ENCODE assay signal across 9 mouse cellular contexts in genomic region chr11:121706521-121707005, GRCm38 (mm10). TPM values are rescaled to one million over a fixed set of nuclear protein-coding genes. Genes with fewer than 3 reads are reported as not detected.
A peak's percentile ranks its signal among the peaks of the same experiment; 100 is the strongest.
DNase-seq lines count a peak whose midpoint lies in the region; ATAC-seq and TF ChIP-seq lines count a peak whose summit lies in the region.
"Had no signal": no experiment of that assay in that cellular context is flagged by ENCODE, and none has a peak within 500 bp of the region (broad histone marks: within the 10 kb centered on the region; RNA-seq: fewer than 3 reads in every experiment).

No protein-coding gene starts in this region.

- no peak for TF ChIP-seq CTCF in kidney, postnatal 0 days (IDR thresholded peaks at IDR 0.05; ENCODE audit: low read depth)

- no peaks in the 10 kb centered on the region for H3K36me3 ChIP-seq in kidney, postnatal 0 days (ENCODE audit: insufficient read depth, low read length)
- no peaks in the 10 kb centered on the region for H3K36me3 ChIP-seq in midbrain, embryonic 10.5 days
- no peaks in the 10 kb centered on the region for H3K36me3 ChIP-seq in midbrain, embryonic 16.5 days (ENCODE audit: control insufficient read depth, insufficient read depth, low read length)
- H3K36me3 ChIP-seq: forebrain, embryonic 12.5 days had no signal

- H3K4me3 ChIP-seq in kidney, postnatal 0 days (replicated peaks; ENCODE audit: low read depth, low read length), result no peak overlapping the region
- no peak overlapping the region for H3K4me3 ChIP-seq in midbrain, embryonic 10.5 days
- no peak overlapping the region for H3K4me3 ChIP-seq in midbrain, embryonic 16.5 days (ENCODE audit: low read depth, low read length)
- H3K4me3 ChIP-seq: forebrain, embryonic 12.5 days had no signal

- WGBS in kidney, postnatal 0 days, result 31% methylated on average over 7 of the region's 7 CpGs
- 54% methylated on average over 7 of the region's 7 CpGs for WGBS in midbrain, embryonic 10.5 days
- 49% methylated on average over 7 of the region's 7 CpGs for WGBS in midbrain, embryonic 16.5 days

- H3K9me3 ChIP-seq in kidney, postnatal 0 days (replicated peaks; ENCODE audit: low read length), result no peaks in the 10 kb centered on the region
- no peaks in the 10 kb centered on the region for H3K9me3 ChIP-seq in midbrain, embryonic 10.5 days (replicated peaks)
- H3K9me3 ChIP-seq in midbrain, embryonic 16.5 days (replicated peaks; ENCODE audit: control insufficient read depth, low read length, poor library complexity, severe bottlenecking), result no peaks in the 10 kb centered on the region
- H3K9me3 ChIP-seq: forebrain, embryonic 12.5 days had no signal

- H3K9ac ChIP-seq in kidney, postnatal 0 days (ENCODE audit: low read depth, low read length), result no peak overlapping the region
- H3K9ac ChIP-seq in midbrain, embryonic 16.5 days (ENCODE audit: low read depth, low read length), result no peak overlapping the region
- H3K9ac ChIP-seq: forebrain, embryonic 12.5 days had no signal

- H3K4me2 ChIP-seq in kidney, postnatal 0 days (ENCODE audit: low read length), result no peak overlapping the region
- H3K4me2 ChIP-seq in midbrain, embryonic 16.5 days (ENCODE audit: low read length), result no peak overlapping the region
- H3K4me2 ChIP-seq: forebrain, embryonic 12.5 days had no signal

- H3K27me3 ChIP-seq in kidney, postnatal 0 days (ENCODE audit: insufficient read depth, low read length), result no peaks in the 10 kb centered on the region
- H3K27me3 ChIP-seq in midbrain, embryonic 10.5 days (ENCODE audit: low read depth, poor library complexity, severe bottlenecking), result peaks cover 44% of the 10 kb centered on the region
- peaks cover 8% of the 10 kb centered on the region for H3K27me3 ChIP-seq in midbrain, embryonic 16.5 days (ENCODE audit: control insufficient read depth, insufficient read depth, low read depth, low read length)

- H3K27ac ChIP-seq in kidney, postnatal 0 days, result no peak overlapping the region
- H3K27ac ChIP-seq in midbrain, embryonic 10.5 days (replicated peaks), result no peak overlapping the region
- no peak overlapping the region for H3K27ac ChIP-seq in midbrain, embryonic 16.5 days (ENCODE audit: low read length)
- H3K27ac ChIP-seq: forebrain, embryonic 12.5 days had no signal

- ATAC-seq in kidney, postnatal 0 days (replicated peaks; ENCODE audit: low FRiP score, low read depth), result no peak
- ATAC-seq in CD4-positive, CD25-positive, alpha-beta regulatory T cell, adult 4 months, result peak; percentile 85
- no peak for ATAC-seq in midbrain, embryonic 16.5 days

- H3K4me1 ChIP-seq in kidney, postnatal 0 days (replicated peaks; ENCODE audit: insufficient read depth, low read length), result peaks cover under 1% of the 10 kb centered on the region; the same call in 1 of the 2 replicates
- peaks cover 27% of the 10 kb centered on the region for H3K4me1 ChIP-seq in midbrain, embryonic 10.5 days
- H3K4me1 ChIP-seq in midbrain, embryonic 16.5 days (ENCODE audit: control insufficient read depth, insufficient read depth, low read length), result peaks cover 8% of the 10 kb centered on the region; the same call in 1 of the 2 replicates

- peak; percentile 56 for DNase-seq in kidney, postnatal 0 days (ENCODE audit: low spot score)
- DNase-seq in kidney, adult 18-20 months, result no peak
- DNase-seq in frontal cortex, postnatal 36 days (ENCODE audit: low spot score in 2 of 2), result peak; percentile 30 to 38
- DNase-seq in natural killer cell, adult 2 months (ENCODE audit: low spot score in 2 of 2), result peak; percentile 85 to 91
- DNase-seq in layer of hippocampus, adult 8-10 months (ENCODE audit: low spot score in 2 of 2), result no peak
- no peak for DNase-seq in midbrain, embryonic 10.5 days (ENCODE audit: low spot score)

RNA-seq across cellular contexts. Expression of gene Metrnl, which starts 5.2 kb away (rescaled TPM):
- polyA plus RNA-seq in kidney, postnatal 0 days (2015; fragmentation: Nextera tagmentation; extraction: Ambion mirVana), result 29.3 and 35.4 TPM in 2 replicates
- polyA plus RNA-seq in CD4-positive, CD25-positive, alpha-beta regulatory T cell, adult 4 months (2017; shearing (Covaris generic)), result under 1 TPM; 0.23 to 0.80 TPM
- 10 to 100 TPM in 3 of 4 experiments, 1 to 10 TPM in 1; 9.0 to 14.8 (median 12.3) TPM for total RNA-seq in layer of hippocampus, adult 8-10 months (2022)
- polyA plus RNA-seq in midbrain, embryonic 10.5 days (2016; fragmentation: Nextera tagmentation; extraction: Ambion mirVana), result 12.8 TPM in 2 replicates
- polyA plus RNA-seq in midbrain, embryonic 16.5 days (2015; fragmentation: Nextera tagmentation; extraction: Ambion mirVana), result 12.7 TPM in 2 replicates

RNA-seq across cellular contexts. Expression of gene B3gntl1, which starts 33.6 kb away (rescaled TPM):
- 5.2 and 5.3 TPM in 2 replicates for polyA plus RNA-seq in kidney, postnatal 0 days (2015; fragmentation: Nextera tagmentation; extraction: Ambion mirVana)
- 10 to 100 TPM; 11.3 to 18.8 TPM for polyA plus RNA-seq in CD4-positive, CD25-positive, alpha-beta regulatory T cell, adult 4 months (2017; shearing (Covaris generic))
- 1 to 10 TPM; 6.8 to 8.4 (median 7.9) TPM for total RNA-seq in layer of hippocampus, adult 8-10 months (2022)
- 7.2 and 7.7 TPM in 2 replicates for polyA plus RNA-seq in midbrain, embryonic 10.5 days (2016; fragmentation: Nextera tagmentation; extraction: Ambion mirVana)
- polyA plus RNA-seq in midbrain, embryonic 16.5 days (2015; fragmentation: Nextera tagmentation; extraction: Ambion mirVana), result 6.6 and 6.7 TPM in 2 replicates

Comparison
In these comparisons a context has a peak if more than half of its experiments do, and no peak if none do; other contexts are left out.
1. DNase-seq: peak in kidney, postnatal 0 days (single experiment), frontal cortex, postnatal 36 days (2 of 2) and natural killer cell, adult 2 months (2 of 2); none in kidney, adult 18-20 months (single experiment), layer of hippocampus, adult 8-10 months (0 of 2) and midbrain, embryonic 10.5 days (single experiment).